Mouse (Mus musculus) effector memory CD4-positive, alpha-beta T cell, adult 7 months (primary cell): ENCODE measurements around the gene Slamf8. TPM values are rescaled to one million over a fixed set of nuclear protein-coding genes. Genes with fewer than 3 reads are reported as not detected.

ENCODE experiments used
- polyA plus RNA-seq: library from polyadenylated mRNA; unstranded; fragments of 100-300 nt; shearing (Covaris generic); gene quantifications from one replicate; pipeline ENCODE4 v1.2.1, GENCODE M21; 2017

Slamf8 gene
- polyA plus RNA-seq = 0.60 TPM

DNA sequence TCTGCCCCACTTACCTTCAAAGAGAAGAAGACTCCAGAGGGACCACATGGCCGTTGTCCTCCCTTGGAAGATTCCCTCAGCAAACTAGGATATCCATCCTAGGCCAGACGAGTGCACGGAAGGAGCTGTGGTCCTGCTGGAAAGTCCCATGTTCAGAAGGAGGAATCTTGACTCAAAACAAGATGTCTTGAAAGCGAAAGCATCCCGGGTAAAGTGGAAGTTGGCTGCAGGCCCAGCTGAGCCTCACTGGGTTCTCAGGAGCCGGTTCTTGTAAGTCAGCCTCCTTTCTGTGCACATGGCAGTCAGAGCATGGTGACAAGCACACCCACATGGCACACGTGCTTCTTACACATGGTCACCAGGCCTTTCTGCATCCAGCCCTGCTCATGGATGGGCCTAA is at the start of gene Slamf8:
Gene Slamf8 (minus strand): TSS at position 184 of the 400 bp plus-strand sequence.

GRCm38 (mm10) chr1:172632451-172633326 is 42.3 kb upstream of the Slamf8 start, which contains the start of gene Dusp23:
TSS of gene Dusp23 (minus strand) at chr1:172632962.

GRCm38 (mm10) chr1:172602326-172602725 is 12.0 kb upstream of the Slamf8 start, which contains the start of gene Fcrl6:
TSS of gene Fcrl6 (minus strand) at chr1:172602551.

GRCm38 (mm10) chr1:172555638-172556037 is 34.7 kb downstream of the Slamf8 start, which contains the start of gene Vsig8:
TSS of gene Vsig8 (plus strand) at chr1:172555938.

Other genes starting within 250 kb of the Slamf8 start
- 0.18 TPM for gene Kcnj10, start 249.4 kb downstream of the Slamf8 start, polyA plus RNA-seq
- gene Pigm, start 214.0 kb downstream of the Slamf8 start, polyA plus RNA-seq = 12.6 TPM
- not detected for gene Slamf9, start 115.2 kb downstream of the Slamf8 start, polyA plus RNA-seq
- gene Igsf9, start 108.8 kb downstream of the Slamf8 start, polyA plus RNA-seq = 0.78 TPM
- gene Tagln2, start 90.5 kb downstream of the Slamf8 start, polyA plus RNA-seq = 643 TPM
- 0.94 TPM for gene Cfap45, start 69.8 kb downstream of the Slamf8 start, polyA plus RNA-seq
- not detected for gene Vsig8, start 34.6 kb downstream of the Slamf8 start, polyA plus RNA-seq
- not detected for gene Fcrl6, start 12.0 kb upstream of the Slamf8 start, polyA plus RNA-seq
- gene Dusp23, start 42.4 kb upstream of the Slamf8 start, polyA plus RNA-seq = 3.1 TPM
- gene Crp, start 107.5 kb upstream of the Slamf8 start, polyA plus RNA-seq = not detected